ENCODE assay signal across 8 mouse cellular contexts in genomic region chr19:37175436-37175805, GRCm38 (mm10). TPM values are rescaled to one million over a fixed set of nuclear protein-coding genes. Genes with fewer than 3 reads are reported as not detected.
DNase-seq lines count a peak whose midpoint lies in the region; ATAC-seq lines count a peak whose summit lies in the region.

No protein-coding gene starts in this region.

- H3K27ac ChIP-seq in hindbrain, embryonic 10.5 days: no peak overlapping the region; the same call in 1 of the 2 replicates
- peak overlapping the region; percentile 91 for H3K27ac ChIP-seq in midbrain, embryonic 12.5 days (replicated peaks)

- H3K4me1 ChIP-seq in hindbrain, embryonic 10.5 days (replicated peaks): peaks cover 26% of the 10 kb centered on the region
- H3K4me1 ChIP-seq in midbrain, embryonic 12.5 days: peaks cover 17% of the 10 kb centered on the region

- peak overlapping the region; percentile 71 for H3K4me3 ChIP-seq in hindbrain, embryonic 10.5 days
- peak overlapping the region; percentile 74 for H3K4me3 ChIP-seq in midbrain, embryonic 12.5 days

- H3K27me3 ChIP-seq in hindbrain, embryonic 10.5 days (ENCODE audit: insufficient read depth, poor library complexity, severe bottlenecking): peaks cover 52% of the 10 kb centered on the region
- peaks cover 25% of the 10 kb centered on the region for H3K27me3 ChIP-seq in midbrain, embryonic 12.5 days

- H3K4me2 ChIP-seq in midbrain, embryonic 12.5 days (replicated peaks): peak overlapping the region; percentile 99

- ATAC-seq in midbrain, embryonic 12.5 days (ENCODE audit: low FRiP score, low read depth): no peak

- peak overlapping the region; percentile 79 for H3K9ac ChIP-seq in midbrain, embryonic 12.5 days (replicated peaks)

- intact Hi-C loops in left cerebral cortex, postnatal 36 days (cut with DNase I): loop anchor here (2.0 kb wide), 1 partner anchor 31 kb away; the partner anchor contains the start of gene March5

- peak; percentile 13 to 48 for DNase-seq in gastrocnemius, adult 8-10 months (ENCODE audit: low spot score in 2 of 2)
- DNase-seq in gastrocnemius, adult 18-20 months (ENCODE audit: low spot score): no peak
- peak; percentile 6 for DNase-seq in right cerebral cortex, postnatal 14 days
- DNase-seq in right cerebral cortex, postnatal 36 days (ENCODE audit: low spot score in 2 of 2): no peak
- no peak for DNase-seq in hindbrain, embryonic 10.5 days (ENCODE audit: low spot score)
- DNase-seq in c-Kit-positive CD71-positive TER-119-positive erythroid progenitor cells, embryonic 14.5 days (ENCODE audit: low spot score): no peak
- no peak for DNase-seq in left cerebral cortex, postnatal 36 days (ENCODE audit: low spot score in 2 of 2)

- WGBS in hindbrain, embryonic 10.5 days: 2% methylated on average over 12 of the region's 12 CpGs
- under 1% methylated on average over 12 of the region's 12 CpGs for WGBS in midbrain, embryonic 12.5 days

- no peaks in the 10 kb centered on the region for H3K36me3 ChIP-seq in hindbrain, embryonic 10.5 days
- H3K36me3 ChIP-seq in midbrain, embryonic 12.5 days: no peaks in the 10 kb centered on the region

- H3K9me3 ChIP-seq in hindbrain, embryonic 10.5 days: no peaks in the 10 kb centered on the region
- no peaks in the 10 kb centered on the region for H3K9me3 ChIP-seq in midbrain, embryonic 12.5 days

RNA-seq across cellular contexts. Expression of gene March5, which starts 31.9 kb away (rescaled TPM):
- 10 to 100 TPM; 78.2 to 92.8 (median 84.4) TPM for total RNA-seq in gastrocnemius, adult 8-10 months (2022)
- total RNA-seq in gastrocnemius, adult 18-20 months (2021): 10 to 100 TPM; 74.3 to 83.1 TPM
- 112 and 116 TPM in 2 replicates for polyA plus RNA-seq in hindbrain, embryonic 10.5 days (2016; fragmentation: Nextera tagmentation; extraction: Ambion mirVana)
- 150 and 161 TPM in 2 replicates for polyA plus RNA-seq in midbrain, embryonic 12.5 days (2016; fragmentation: Nextera tagmentation; extraction: Ambion mirVana)
- 10 to 100 TPM; 90.5 to 93.5 TPM for total RNA-seq in left cerebral cortex, postnatal 36 days (2021)

RNA-seq across cellular contexts. Expression of gene Cpeb3, which starts 33.0 kb away (rescaled TPM):
- 10 to 100 TPM; 59.4 to 62.5 (median 61.2) TPM for total RNA-seq in gastrocnemius, adult 8-10 months (2022)
- 10 to 100 TPM; 59.2 to 64.4 TPM for total RNA-seq in gastrocnemius, adult 18-20 months (2021)
- polyA plus RNA-seq in hindbrain, embryonic 10.5 days (2016; fragmentation: Nextera tagmentation; extraction: Ambion mirVana): 0.87 and 2.9 TPM in 2 replicates
- 4.8 and 6.7 TPM in 2 replicates for polyA plus RNA-seq in midbrain, embryonic 12.5 days (2016; fragmentation: Nextera tagmentation; extraction: Ambion mirVana)
- total RNA-seq in left cerebral cortex, postnatal 36 days (2021): 100 to 1,000 TPM in 1 of 2 experiments, 10 to 100 TPM in 1; 79.8 to 104 TPM

Comparison
In these comparisons a context has a peak if more than half of its experiments do, and no peak if none do; other contexts are left out.
1. DNase-seq: peak in gastrocnemius, adult 8-10 months (2 of 2) and right cerebral cortex, postnatal 14 days (single experiment); none in gastrocnemius, adult 18-20 months (single experiment), right cerebral cortex, postnatal 36 days (0 of 2), hindbrain, embryonic 10.5 days (single experiment), c-Kit-positive CD71-positive TER-119-positive erythroid progenitor cells, embryonic 14.5 days (single experiment) and left cerebral cortex, postnatal 36 days (0 of 2).